Mouse (Mus musculus): ENCODE measurements at regions not wholly inside any gene's neighbourhood (a gene's known extent, or its start where the extent isn't known, plus 50 kb on each side); places are given as distances from the start of the nearest gene placed in this dataset.

DNA sequence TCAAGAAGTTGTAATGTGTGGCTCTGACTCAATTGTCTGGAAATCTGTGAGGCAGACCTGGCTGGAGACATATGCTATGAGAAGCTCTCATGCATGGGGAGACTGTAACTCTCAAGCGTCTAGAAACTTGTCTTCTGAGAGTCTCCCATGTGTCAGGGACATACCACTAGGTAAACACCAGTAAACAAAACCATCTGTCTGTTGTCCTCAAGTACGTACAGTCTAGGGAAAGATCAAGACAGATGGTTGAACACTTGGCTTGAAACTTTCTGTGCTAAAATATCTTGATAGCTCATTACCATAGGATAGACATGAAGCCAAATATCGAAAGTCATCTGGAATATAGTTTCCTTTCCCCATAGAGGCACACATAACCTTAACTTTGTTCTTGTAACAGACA lies 562.3 kb upstream of the Btbd3 start:
- TF ChIP-seq CTCF (IDR thresholded peaks at IDR 0.05; ENCODE audit: extremely low read depth, insufficient read length, insufficient replicate concordance, low read depth, low read length): no peak
- no peak for TF ChIP-seq POLR2A (IDR thresholded peaks at IDR 0.05; ENCODE audit: low read depth, low read length)
